Mouse (Mus musculus): ENCODE measurements around the gene S1pr5. TPM values are rescaled to one million over a fixed set of nuclear protein-coding genes. Genes with fewer than 3 reads are reported as not detected.

The S1pr5 gene
- polyA plus RNA-seq, 2 experiments, result 0.06 to 0.10 TPM

DNA sequence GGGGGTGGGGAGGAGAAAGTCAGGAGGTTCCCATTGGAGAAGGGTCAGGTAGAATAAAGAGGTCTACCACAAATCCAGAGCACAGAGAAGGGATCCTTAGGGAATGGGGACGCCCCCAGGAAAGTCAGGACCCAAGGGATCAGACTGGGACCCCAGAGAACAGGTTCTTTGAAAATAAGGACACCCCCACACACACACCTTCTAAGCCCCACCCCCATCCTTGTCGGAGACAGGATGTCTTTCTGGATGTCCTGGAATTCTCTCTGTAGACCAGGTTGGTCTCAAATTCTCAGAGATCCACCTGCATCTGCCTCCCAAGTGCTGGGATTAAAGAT lies 41.1 kb upstream of the S1pr5 start:
- H3K4me1 ChIP-seq (replicated peaks; ENCODE audit: control insufficient read depth in 2 of 2, insufficient read depth in 2 of 2, low read length in 1 of 2), result peaks cover 27% of the 10 kb centered on the region in 2 experiments
- peaks cover 25% of the 10 kb centered on the region for H3K36me3 ChIP-seq (replicated peaks; ENCODE audit: control insufficient read depth, insufficient read depth, low read depth)
- peak overlapping the region; percentile 92 for H3K4me3 ChIP-seq (ENCODE audit: insufficient read depth in 1 of 2, low read depth in 2 of 2, low read length in 2 of 2)
- H3K9ac ChIP-seq (replicated peaks), result peak overlapping the region; percentile 96
- WGBS (ENCODE audit: insufficient replicate concordance), result 59% methylated on average over 2 of the region's 2 CpGs
- H3K27ac ChIP-seq, result peak overlapping the region; percentile 87
- H3K4me2 ChIP-seq (ENCODE audit: low read depth), result peak overlapping the region; percentile 80
- H3K9me3 ChIP-seq (ENCODE audit: control insufficient read depth, low read length), result no peaks in the 10 kb centered on the region
- no peak for TF ChIP-seq CTCF (IDR thresholded peaks at IDR 0.05; ENCODE audit: low read depth)
- no peak for TF ChIP-seq EP300 (IDR thresholded peaks at IDR 0.05; ENCODE audit: low read depth)
- H3K27me3 ChIP-seq (ENCODE audit: control insufficient read depth, insufficient read depth, low read length), result no peaks in the 10 kb centered on the region
- ATAC-seq (ENCODE audit: insufficient read depth) (no peak), DNase-seq (ENCODE audit: low read depth in 3 of 3, low spot score in 3 of 3) (no peak)

DNA sequence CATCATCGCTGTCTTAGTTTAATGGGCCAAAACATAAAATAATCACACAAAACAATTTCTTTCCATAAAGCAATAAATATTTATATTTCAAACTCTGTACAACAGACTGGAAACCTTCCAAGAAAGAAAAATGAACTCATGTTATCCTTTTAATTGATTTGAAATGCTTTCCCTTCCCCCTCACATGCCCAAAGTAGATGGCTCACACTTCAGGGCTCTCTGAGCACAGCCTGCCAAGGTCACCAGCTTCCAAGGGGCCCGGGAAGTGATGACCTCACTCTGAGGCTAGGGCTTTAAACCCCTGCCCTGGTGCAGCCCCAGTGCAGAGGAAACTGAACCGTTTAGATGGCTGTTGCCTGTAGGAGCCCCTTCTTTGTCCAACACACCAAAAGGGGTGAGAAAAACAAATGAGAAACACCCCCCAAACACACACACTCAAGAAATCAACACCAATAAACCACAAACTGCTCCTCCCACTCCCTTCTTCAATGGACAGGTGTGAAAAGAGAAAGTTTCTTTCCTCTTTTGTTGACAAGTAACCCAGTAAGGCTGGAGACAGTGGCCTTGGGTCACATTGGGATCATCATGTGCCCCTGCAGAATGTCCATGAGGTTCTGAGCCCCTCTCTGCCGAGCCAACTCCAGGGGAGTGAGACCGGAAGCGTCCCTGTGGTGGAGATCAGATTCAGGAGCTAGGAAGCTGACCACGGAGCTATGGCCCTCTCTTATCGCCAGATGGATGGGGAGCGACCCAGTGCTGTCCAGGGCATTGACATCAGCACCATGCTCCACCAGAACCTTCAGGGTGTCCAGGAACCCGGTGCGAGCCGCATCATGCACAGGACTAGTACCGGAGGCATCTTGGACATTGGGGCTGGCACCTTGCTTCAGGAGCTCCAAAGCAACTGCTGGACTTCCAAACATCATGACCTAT lies 40.4 kb upstream of the S1pr5 start:
- DNase-seq (ENCODE audit: low read depth in 3 of 3, low spot score in 3 of 3), result no peak
- Histone ChIP-seq H3K4me1 (replicated peaks; ENCODE audit: control insufficient read depth in 2 of 2, insufficient read depth in 2 of 2, low read length in 1 of 2) (peaks cover 27% of the 10 kb centered on the region in 2 experiments), H3K9ac (replicated peaks) (peak overlapping the region; percentile 96), H3K4me2 (ENCODE audit: low read depth) (peak overlapping the region; percentile 80), H3K36me3 (replicated peaks; ENCODE audit: control insufficient read depth, insufficient read depth, low read depth) (peaks cover 29% of the 10 kb centered on the region), H3K9me3 (ENCODE audit: control insufficient read depth, low read length) (no peaks in the 10 kb centered on the region), H3K27ac (peak overlapping the region; percentile 87), H3K4me3 (ENCODE audit: insufficient read depth in 1 of 2, low read depth in 2 of 2, low read length in 2 of 2) (peak overlapping the region; percentile 92), H3K27me3 (ENCODE audit: control insufficient read depth, insufficient read depth, low read length) (no peaks in the 10 kb centered on the region)
- WGBS (ENCODE audit: insufficient replicate concordance), result 49% methylated on average over 13 of the region's 13 CpGs
- no peak for TF ChIP-seq EP300 (IDR thresholded peaks at IDR 0.05; ENCODE audit: low read depth)
- TF ChIP-seq CTCF (IDR thresholded peaks at IDR 0.05; ENCODE audit: low read depth), result no peak
- no peak for ATAC-seq (ENCODE audit: insufficient read depth)

DNA sequence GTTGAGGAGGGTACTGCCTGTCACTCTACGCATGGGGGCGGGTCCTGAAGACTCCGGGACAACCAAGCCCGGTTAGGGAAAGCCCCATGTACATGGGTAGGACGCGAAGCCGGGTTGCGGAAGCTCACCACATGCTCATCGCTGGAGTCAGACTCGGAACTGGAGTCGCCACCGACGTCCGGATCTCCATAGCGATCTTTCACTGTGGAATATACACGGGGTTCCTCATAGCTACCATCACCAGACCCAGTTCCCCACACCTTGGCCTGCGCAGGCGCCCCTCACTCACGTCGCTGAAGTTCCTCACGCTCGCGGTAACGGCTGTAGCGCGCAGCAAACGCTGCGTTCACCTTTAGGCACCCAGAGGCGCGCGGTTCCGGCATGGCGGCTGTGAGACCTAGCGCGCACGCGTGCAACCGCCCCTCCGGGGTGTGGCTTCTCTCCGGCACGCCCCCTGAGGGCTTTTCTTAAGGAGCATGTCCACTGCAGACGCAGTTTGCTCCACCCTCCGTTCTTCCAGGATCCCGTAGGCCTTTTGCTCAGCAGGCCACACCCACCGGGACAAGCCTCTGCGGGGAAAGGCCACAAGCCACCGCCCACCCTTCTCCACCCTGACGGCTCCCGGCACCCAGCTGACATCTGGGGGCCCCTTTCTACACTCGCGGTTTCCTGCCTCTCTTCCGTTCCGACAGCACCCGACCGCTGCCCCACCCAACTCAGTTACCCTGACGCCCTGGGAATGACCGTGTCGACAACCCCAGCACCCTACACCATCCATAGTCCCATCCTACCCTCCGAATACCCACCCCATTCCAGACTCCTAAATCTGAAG lies 39.5 kb upstream of the S1pr5 start, which contains the start of gene Kri1:
Gene Kri1 (minus strand): TSS at position 399 of the 832 bp plus-strand sequence.
- H3K4me1 ChIP-seq (replicated peaks; ENCODE audit: control insufficient read depth in 2 of 2, insufficient read depth in 2 of 2, low read length in 1 of 2), result peaks cover 27% of the 10 kb centered on the region in 2 experiments
- H3K4me3 ChIP-seq (ENCODE audit: insufficient read depth in 1 of 2, low read depth in 2 of 2, low read length in 2 of 2), result peak within 1 kb of the TSS; percentile 92
- H3K36me3 ChIP-seq (replicated peaks; ENCODE audit: control insufficient read depth, insufficient read depth, low read depth), result peaks cover 32% of the 10 kb centered on the region
- ATAC-seq (ENCODE audit: insufficient read depth) (peak; percentile 74), DNase-seq (ENCODE audit: low read depth in 3 of 3, low spot score in 3 of 3) (peak; percentile 99 to 100 (median 99))
- peak within 1 kb of the TSS; percentile 80 for H3K4me2 ChIP-seq (ENCODE audit: low read depth)
- H3K27me3 ChIP-seq (ENCODE audit: control insufficient read depth, insufficient read depth, low read length), result no peaks in the 10 kb centered on the region
- no peak; the same call in 1 of the 2 replicates for TF ChIP-seq CTCF (IDR thresholded peaks at IDR 0.05; ENCODE audit: low read depth)
- TF ChIP-seq EP300 (IDR thresholded peaks at IDR 0.05; ENCODE audit: low read depth), result peak; percentile 51
- peak within 1 kb of the TSS; percentile 96 for H3K9ac ChIP-seq (replicated peaks)
- under 1% methylated on average over 59 of the region's 59 CpGs for WGBS (ENCODE audit: insufficient replicate concordance)
- H3K27ac ChIP-seq, result peak within 1 kb of the TSS; percentile 87
- no peaks in the 10 kb centered on the region for H3K9me3 ChIP-seq (ENCODE audit: control insufficient read depth, low read length)

DNA sequence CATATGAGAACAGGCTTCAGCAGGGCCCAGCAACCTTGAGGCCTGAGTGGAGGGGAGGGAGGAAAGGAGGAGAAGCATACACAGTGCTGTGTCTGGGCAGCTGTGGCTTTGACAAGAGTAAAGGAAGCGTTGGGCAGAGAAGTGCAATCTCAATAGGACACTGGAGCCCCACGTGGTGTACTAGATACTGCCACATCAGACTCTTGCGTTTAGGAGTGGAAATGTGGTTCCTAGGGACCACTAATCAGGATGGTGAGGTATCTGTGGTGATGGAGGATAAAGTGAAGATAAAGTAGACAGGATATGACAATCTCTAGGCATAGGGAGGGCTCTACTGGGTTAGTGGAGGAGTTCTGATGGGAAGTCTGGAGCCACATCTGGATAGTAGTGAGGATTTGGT lies 38.5 kb upstream of the S1pr5 start:
- no peaks in the 10 kb centered on the region for H3K9me3 ChIP-seq (ENCODE audit: control insufficient read depth, low read length)
- DNase-seq (ENCODE audit: low read depth in 3 of 3, low spot score in 3 of 3) (no peak), ATAC-seq (ENCODE audit: insufficient read depth) (no peak)
- peak overlapping the region; percentile 89 for H3K9ac ChIP-seq (replicated peaks)
- H3K4me3 ChIP-seq (ENCODE audit: insufficient read depth in 1 of 2, low read depth in 2 of 2, low read length in 2 of 2), result peak overlapping the region; percentile 89 to 92
- WGBS (ENCODE audit: insufficient replicate concordance), result 5% methylated on average over 3 of the region's 3 CpGs
- peaks cover 40% of the 10 kb centered on the region for H3K36me3 ChIP-seq (replicated peaks; ENCODE audit: control insufficient read depth, insufficient read depth, low read depth)
- no peaks in the 10 kb centered on the region for H3K27me3 ChIP-seq (ENCODE audit: control insufficient read depth, insufficient read depth, low read length)
- TF ChIP-seq EP300 (IDR thresholded peaks at IDR 0.05; ENCODE audit: low read depth) (no peak), CTCF (IDR thresholded peaks at IDR 0.05; ENCODE audit: low read depth) (no peak)
- H3K4me2 ChIP-seq (ENCODE audit: low read depth), result peak overlapping the region; percentile 80
- H3K4me1 ChIP-seq (replicated peaks; ENCODE audit: control insufficient read depth in 2 of 2, insufficient read depth in 2 of 2, low read length in 1 of 2), result peaks cover 23 to 24% of the 10 kb centered on the region in 2 experiments
- peak overlapping the region; percentile 79 for H3K27ac ChIP-seq
